Mouse (Mus musculus) thymus, adult 2 months (tissue): ENCODE measurements around the gene Ube2l3.

Experiments
- CTCF ChIP-seq: fragments of 200-500 bp; IDR thresholded peaks from 2 replicates; pipeline ENCODE4 v1.5.1; 2012; ENCODE audit warnings: mild to moderate bottlenecking, control low read depth, low read length, moderate library complexity, borderline replicate concordance; ENCODE audit not compliant: control insufficient read depth, poor library complexity, insufficient read depth; ENCODE audit errors: extremely low read depth
- POLR2A ChIP-seq: fragments of 200-500 bp; IDR thresholded peaks from 2 replicates; pipeline ENCODE4 v1.6.1; 2012; ENCODE audit warnings: mild to moderate bottlenecking, low read length, control low read depth, moderate library complexity; ENCODE audit not compliant: control insufficient read depth, poor library complexity, insufficient read depth; ENCODE audit errors: extremely low read depth

GRCm38 (mm10) chr16:17234499-17234895 lies 32.0 kb upstream of the Ube2l3 start:
- no peak for TF ChIP-seq CTCF
- no peak for TF ChIP-seq POLR2A
